Mouse (Mus musculus) hematopoietic multipotent progenitor cell, adult 10-12 weeks (in vitro differentiated cells): ENCODE measurements around the gene Shd. TPM values are rescaled to one million over a fixed set of nuclear protein-coding genes. Genes with fewer than 3 reads are reported as not detected.

Source experiments
- polyA plus RNA-seq: library from polyadenylated mRNA; stranded (reverse); fragments of >175 nt; gene quantifications from 2 replicates; pipeline ENCODE4 v1.2.3, GENCODE M21; 2012; ENCODE audit warnings: low replicate concordance

Gene Shd
- 0.58 and 0.65 TPM in 2 replicates for polyA plus RNA-seq

GRCm38 (mm10) chr17:55969966-55970891, at the start of gene Shd:
Shd (plus strand) TSS chr17:55970467.

DNA sequence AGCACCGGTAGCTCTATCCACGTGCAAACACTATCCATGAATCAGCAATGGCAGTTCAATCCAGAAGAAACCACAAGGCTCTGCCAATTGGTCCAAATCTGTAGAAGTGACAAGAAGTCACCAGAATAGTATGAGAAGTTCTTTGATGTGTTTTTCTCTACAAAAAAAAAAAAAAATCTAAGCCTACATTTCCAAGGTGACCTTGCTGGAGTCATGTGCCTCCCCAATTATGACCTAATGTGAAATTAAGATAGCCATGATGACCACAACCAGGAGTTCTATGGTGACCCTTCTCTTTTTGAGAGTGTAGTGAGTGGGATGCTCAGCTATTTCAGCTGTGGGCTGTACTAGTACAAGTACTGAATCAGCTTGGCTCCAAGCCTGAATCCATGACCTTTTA, 20.9 kb upstream of the Shd start, which contains the start of gene Zfp119b:
Gene Zfp119b (minus strand): TSS at position 101 of the 400 bp plus-strand sequence.

GRCm38 (mm10) chr17:55952447-55953027, 17.7 kb upstream of the Shd start, which contains the start of gene Ebi3:
Ebi3 (plus strand) TSS chr17:55952640.

GRCm38 (mm10) chr17:55958918-55959728, 11.1 kb upstream of the Shd start, which contains the start of gene Yju2:
Yju2 (plus strand) TSS chr17:55959099.

GRCm38 (mm10) chr17:55986030-55986961, 16.0 kb downstream of the Shd start, which contains the start of gene Fsd1:
Fsd1 (plus strand) TSS chr17:55986509.

DNA sequence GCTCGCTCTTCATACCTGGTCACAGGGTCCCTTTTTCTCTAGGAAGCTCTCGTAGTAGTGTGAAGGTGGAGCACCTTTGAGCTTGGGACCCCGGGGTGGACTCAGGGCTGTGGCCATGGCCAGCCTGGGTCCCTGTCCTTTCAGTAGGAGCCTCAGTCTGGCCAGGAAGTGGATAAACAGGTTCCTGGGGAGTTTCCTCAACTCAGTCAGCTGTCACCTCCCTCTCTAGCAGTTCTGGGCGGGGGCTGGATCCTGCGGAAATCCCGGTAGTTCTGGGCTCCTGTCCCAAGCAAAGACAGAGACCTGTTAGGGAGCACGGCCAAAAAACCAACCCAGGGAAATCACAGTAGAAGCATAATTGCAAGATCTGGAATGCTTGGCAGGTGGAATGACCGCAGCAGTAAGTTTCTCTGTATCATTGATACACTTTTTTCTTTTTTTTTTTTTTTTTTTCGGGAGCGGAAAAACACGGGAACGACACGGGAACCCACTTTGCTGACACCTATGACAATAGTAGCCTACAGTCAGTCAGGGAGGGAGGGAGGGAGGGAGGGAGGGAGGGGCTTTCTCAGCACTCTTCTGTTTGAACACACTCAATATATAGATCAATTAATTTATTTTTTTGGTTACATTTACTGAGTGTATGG, 35.3 kb downstream of the Shd start, which contains the start of the genes Stap2 and Mpnd:
Gene Stap2 (minus strand): TSS at position 170 of the 647 bp plus-strand sequence.
Gene Mpnd (plus strand): TSS at position 297 of the 647 bp plus-strand sequence.

Other genes with a start within 250 kb of the Shd start
- 1.6 and 4.5 TPM in 2 replicates for gene Adgre4, start 220.5 kb upstream of the Shd start, polyA plus RNA-seq
- gene Zfp119a, start 91.5 kb upstream of the Shd start, polyA plus RNA-seq: 0.42 and 0.67 TPM in 2 replicates
- gene Zfp959, start 78.4 kb upstream of the Shd start, polyA plus RNA-seq: 0.43 and 2.5 TPM in 2 replicates
- 0.41 and 0.72 TPM in 2 replicates for gene Zfp119b, start 21.0 kb upstream of the Shd start, polyA plus RNA-seq
- 52.3 and 96.9 TPM in 2 replicates for gene Ebi3, start 17.8 kb upstream of the Shd start, polyA plus RNA-seq
- 20.3 and 42.1 TPM in 2 replicates for gene Yju2, start 11.4 kb upstream of the Shd start, polyA plus RNA-seq
- gene Fsd1, start 16.0 kb downstream of the Shd start, polyA plus RNA-seq: not detected in 2 replicates
- gene Stap2, start 35.1 kb downstream of the Shd start, polyA plus RNA-seq: 1.2 and 1.3 TPM in 2 replicates
- gene Mpnd, start 35.2 kb downstream of the Shd start, polyA plus RNA-seq: 88.2 and 117 TPM in 2 replicates
- 89.2 and 144 TPM in 2 replicates for gene Sh3gl1, start 66.2 kb downstream of the Shd start, polyA plus RNA-seq
- 6.0 and 15.6 TPM in 2 replicates for gene Chaf1a, start 70.0 kb downstream of the Shd start, polyA plus RNA-seq
- 73.8 and 75.4 TPM in 2 replicates for gene Ubxn6, start 104.6 kb downstream of the Shd start, polyA plus RNA-seq
- 101 and 241 TPM in 2 replicates for gene Hdgfl2, start 109.2 kb downstream of the Shd start, polyA plus RNA-seq
- gene Plin4, start 139.3 kb downstream of the Shd start, polyA plus RNA-seq: not detected in 2 replicates
- 0.72 TPM in 1 of 2 replicates, not detected in the other for gene Plin5, start 147.1 kb downstream of the Shd start, polyA plus RNA-seq
- 23.7 and 144 TPM in 2 replicates for gene Lrg1, start 151.5 kb downstream of the Shd start, polyA plus RNA-seq
- gene Sema6b, start 169.9 kb downstream of the Shd start, polyA plus RNA-seq: 4.6 and 13.7 TPM in 2 replicates
- 3.4 and 4.4 TPM in 2 replicates for gene Tnfaip8l1, start 192.0 kb downstream of the Shd start, polyA plus RNA-seq
- gene Mydgf, start 213.5 kb downstream of the Shd start, polyA plus RNA-seq: 15.4 and 25.6 TPM in 2 replicates
- 60.0 and 65.5 TPM in 2 replicates for gene Dpp9, start 248.4 kb downstream of the Shd start, polyA plus RNA-seq